Mouse (Mus musculus) spleen, embryonic (tissue): ENCODE measurements around the gene Btbd6.

Experiments used
- CTCF ChIA-PET: fragments of 350-600 bp; sonication (Branson Sonifier 250); formaldehyde crosslinking; loops from one replicate; lab custom pipeline; 2022; lab: Charles Lee

Gene Btbd6

GRCm38 (mm10) chr12:113002667-113003066, 26.4 kb downstream of the Btbd6 start:
- CTCF ChIA-PET, result interaction anchor here (0.6 to 0.7 kb wide), 4 partner anchors 20 to 127 kb away, joined by 3 to 9 read pairs (median 6); no protein-coding TSS in a partner anchor

- CTCF ChIA-PET, result interaction anchor here (0.7 to 1.3 kb wide), 2 partner anchors 9 to 70 kb away, joined by 3 read pairs; partner anchors contain the start of gene Tex22
Observed at GRCm38 (mm10) chr12:113004011-113004410, 27.7 kb downstream of the Btbd6 start.

- CTCF ChIA-PET, result interaction anchor here (0.5 to 1.3 kb wide), 4 partner anchors 8 to 74 kb away, joined by 3 to 4 read pairs (median 3); no protein-coding TSS in a partner anchor
Observed at GRCm38 (mm10) chr12:113004993-113005392, 28.7 kb downstream of the Btbd6 start.

GRCm38 (mm10) chr12:113011702-113012360, 35.5 kb downstream of the Btbd6 start:
- CTCF ChIA-PET, result interaction anchor here (0.8 kb wide), 1 partner anchor 41 kb away, joined by 3 read pairs; no protein-coding TSS in a partner anchor

GRCm38 (mm10) chr12:113012443-113012842, 36.2 kb downstream of the Btbd6 start:
- CTCF ChIA-PET, result interaction anchor here (0.8 kb wide), 1 partner anchor 41 kb away, joined by 3 read pairs; no protein-coding TSS in a partner anchor

- CTCF ChIA-PET, result interaction anchor here (0.9 kb wide), 1 partner anchor 9 kb away, joined by 3 read pairs; no protein-coding TSS in a partner anchor
Observed at GRCm38 (mm10) chr12:113013021-113013491, 36.8 kb downstream of the Btbd6 start.

- CTCF ChIA-PET, result interaction anchor here (0.9 kb wide), 1 partner anchor 10 kb away, joined by 3 read pairs; no protein-coding TSS in a partner anchor
Observed at GRCm38 (mm10) chr12:113013604-113014558, 37.6 kb downstream of the Btbd6 start, which contains the start of gene Pacs2. TSS of gene Pacs2 (plus strand) at chr12:113014508.

- CTCF ChIA-PET, result no interaction called here
Observed at GRCm38 (mm10) chr12:113014561-113015556, 38.6 kb downstream of the Btbd6 start.

GRCm38 (mm10) chr12:113015956-113016355, 39.7 kb downstream of the Btbd6 start:
- CTCF ChIA-PET, result no interaction called here

GRCm38 (mm10) chr12:113016976-113017375, 40.7 kb downstream of the Btbd6 start:
- CTCF ChIA-PET, result no interaction called here

GRCm38 (mm10) chr12:113017429-113017984, 41.2 kb downstream of the Btbd6 start:
- CTCF ChIA-PET, result interaction anchor here (0.7 kb wide), 1 partner anchor 160 kb away, joined by 3 read pairs; no protein-coding TSS in a partner anchor

GRCm38 (mm10) chr12:113018763-113019162, 42.5 kb downstream of the Btbd6 start:
- CTCF ChIA-PET, result interaction anchor here (0.7 kb wide), 1 partner anchor 58 kb away, joined by 6 read pairs; no protein-coding TSS in a partner anchor

- CTCF ChIA-PET, result no interaction called here
Observed at GRCm38 (mm10) chr12:113021488-113021887, 45.2 kb downstream of the Btbd6 start.

- CTCF ChIA-PET, result interaction anchor here (0.6 kb wide), 1 partner anchor 35 kb away, joined by 3 read pairs; no protein-coding TSS in a partner anchor
Observed at GRCm38 (mm10) chr12:113023082-113023481, 46.8 kb downstream of the Btbd6 start.

- CTCF ChIA-PET, result no interaction called here
Observed at GRCm38 (mm10) chr12:113026557-113026956, 50.3 kb downstream of the Btbd6 start.

- CTCF ChIA-PET, result interaction anchor here (0.8 to 0.9 kb wide), 2 partner anchors 17 to 85 kb away, joined by 3 read pairs; no protein-coding TSS in a partner anchor
Observed at GRCm38 (mm10) chr12:113027495-113027894, 51.2 kb downstream of the Btbd6 start.

GRCm38 (mm10) chr12:113028067-113028466, 51.8 kb downstream of the Btbd6 start:
- CTCF ChIA-PET, result interaction anchor here (0.8 kb wide), 1 partner anchor 84 kb away, joined by 3 read pairs; no protein-coding TSS in a partner anchor
